Mouse (Mus musculus) layer of hippocampus, adult 9-11 months (tissue): ENCODE measurements around the gene Snx14.

Experiments used
- DNase-seq: peaks from one replicate; pipeline ENCODE4 v3.0.0; 2022

The Snx14 gene

DNA sequence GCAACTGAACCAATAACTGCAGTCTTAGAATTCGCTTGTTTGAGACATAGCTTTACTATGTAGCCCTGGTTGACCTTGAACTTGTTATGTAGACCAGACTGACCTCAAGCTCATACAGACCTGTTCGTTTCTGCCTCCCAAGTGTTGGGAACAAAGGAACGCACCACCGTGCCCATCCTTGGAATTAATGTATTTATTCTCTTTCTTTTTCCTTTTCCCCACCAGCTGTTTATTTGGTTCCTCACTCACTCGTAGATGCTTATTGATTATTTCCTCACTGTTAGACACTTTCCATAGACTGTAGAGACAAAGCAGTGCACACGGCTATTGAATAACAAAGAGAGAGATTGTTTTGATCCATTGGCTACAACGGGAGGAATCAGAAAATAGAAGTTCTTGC, 96.5 kb downstream of the Snx14 start:
- no peak for DNase-seq

DNA sequence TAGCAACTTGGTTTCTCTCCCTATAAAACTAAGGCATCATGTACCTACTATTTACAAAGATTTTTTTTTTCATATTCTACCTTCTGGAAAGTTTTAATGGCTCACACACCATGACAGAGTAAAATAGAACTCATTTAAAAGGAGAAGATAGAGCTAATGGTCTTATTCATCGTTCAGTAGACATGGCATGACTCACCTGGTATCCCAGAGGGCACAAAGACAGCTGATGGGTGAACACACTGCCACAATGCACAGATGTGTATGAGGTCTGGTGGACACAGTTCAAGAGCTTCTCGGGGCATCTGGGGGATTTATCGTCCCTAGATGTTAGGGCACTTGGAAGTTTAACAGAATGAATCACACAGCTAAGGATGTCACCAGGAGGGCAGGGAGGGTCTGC, 97.9 kb downstream of the Snx14 start:
- no peak for DNase-seq

- DNase-seq: no peak
Measured at GRCm38 (mm10) chr9:88335839-88336238, 102.9 kb downstream of the Snx14 start.

- no peak for DNase-seq
Measured at GRCm38 (mm10) chr9:88332447-88332846, 106.3 kb downstream of the Snx14 start.

DNA sequence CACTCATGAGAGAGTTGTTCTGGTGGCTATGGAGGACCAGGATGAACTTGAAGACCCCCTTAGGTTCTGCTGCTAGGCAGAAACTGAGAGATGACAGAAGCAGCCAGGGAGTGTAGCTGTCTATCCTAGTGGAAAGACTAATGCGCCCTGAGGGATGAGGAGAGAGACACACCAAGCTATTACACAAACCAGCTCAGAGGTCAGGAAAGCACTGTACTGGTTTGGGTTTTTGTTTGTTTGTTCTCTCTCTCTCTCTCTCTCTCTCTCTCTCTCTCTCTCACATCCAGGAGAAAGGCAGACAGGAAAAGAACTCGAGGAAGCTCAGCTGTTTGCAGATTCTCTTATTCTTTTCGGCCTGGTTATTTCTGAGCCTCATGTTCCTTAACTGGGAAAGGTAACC, 108.4 kb downstream of the Snx14 start:
- DNase-seq: no peak

DNA sequence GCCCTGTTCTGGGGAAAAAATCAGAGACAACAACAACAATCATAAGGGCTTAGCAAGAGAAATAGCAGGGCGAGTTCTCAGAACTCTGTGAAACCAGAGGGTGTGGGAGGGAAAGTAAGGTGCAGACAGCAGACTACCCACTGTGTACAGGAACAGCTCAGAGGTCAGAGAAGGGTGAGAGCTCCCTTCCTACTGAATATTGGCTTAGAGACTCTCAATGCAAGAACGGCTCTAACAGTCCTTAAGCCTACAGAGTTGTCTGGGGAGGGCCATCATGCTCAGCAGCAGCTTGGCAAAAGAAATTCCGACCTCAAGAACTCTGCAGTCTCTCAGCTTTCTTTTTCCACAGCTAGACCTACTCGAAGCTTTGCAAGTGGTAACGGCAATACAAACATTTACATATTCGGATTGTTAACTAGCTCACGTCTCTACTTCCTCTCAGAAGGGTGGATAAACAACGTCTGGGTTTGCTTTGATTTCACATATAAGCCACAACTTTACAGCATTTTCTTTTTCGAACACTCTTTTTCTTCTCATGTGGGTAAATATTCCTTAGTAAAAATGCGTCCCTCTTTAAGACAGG, 109.5 kb downstream of the Snx14 start:
- DNase-seq: no peak

GRCm38 (mm10) chr9:88328666-88329065, 110.1 kb downstream of the Snx14 start:
- no peak for DNase-seq

- DNase-seq: peak; percentile 79
Measured at GRCm38 (mm10) chr9:88326930-88327901, 111.5 kb downstream of the Snx14 start, which contains the start of gene Nt5e. Gene Nt5e, plus strand, starts transcription at chr9:88327197.
